Mouse (Mus musculus) limb, embryonic 15.5 days (tissue): ENCODE results near the gene 4930503E14Rik. TPM values are rescaled to one million over a fixed set of nuclear protein-coding genes. Genes with fewer than 3 reads are reported as not detected.
"Not testable (repeated sequence)": the region's sequence is repeated elsewhere in the genome, so short reads cannot be mapped to it uniquely, and the experiment has no call there.

Source experiments
- ATAC-seq: fragments of 200-750 bp; cut with Nextera tagmentation; 2 replicates; pipeline ENCODE4 v1.8.0; 2017; ENCODE audit warnings: low read depth, moderate TSS enrichment; ENCODE audit not compliant: insufficient number of reproducible peaks, low FRiP score, low TSS enrichment
- H3K27ac ChIP-seq: fragments of 300-500 bp; sonication (generic); 2 replicates; pipeline ENCODE4 v1.5.1; 2015; ENCODE audit warnings: moderate library complexity, mild to moderate bottlenecking, inconsistent platforms
- H3K27me3 ChIP-seq: fragments of 300-500 bp; sonication (generic); 2 replicates; pipeline ENCODE4 v1.6.1; 2015; ENCODE audit warnings: inconsistent platforms
- H3K36me3 ChIP-seq: fragments of 300-500 bp; sonication (generic); 2 replicates; pipeline ENCODE4 v1.6.1; 2015; ENCODE audit warnings: inconsistent platforms
- H3K4me1 ChIP-seq: fragments of 300-500 bp; sonication (generic); 2 replicates; pipeline ENCODE4 v1.6.1; 2015; ENCODE audit warnings: inconsistent platforms
- H3K4me2 ChIP-seq: fragments of 300-500 bp; sonication (generic); 2 replicates; pipeline ENCODE4 v1.6.1; 2015; ENCODE audit warnings: mild to moderate bottlenecking, inconsistent platforms
- H3K4me3 ChIP-seq: fragments of 300-500 bp; sonication (generic); 2 replicates; pipeline ENCODE4 v1.5.1; 2015; ENCODE audit warnings: mild to moderate bottlenecking, inconsistent platforms
- H3K9ac ChIP-seq: fragments of 300-500 bp; sonication (generic); 2 replicates; pipeline ENCODE4 v1.6.1; 2015; ENCODE audit warnings: inconsistent platforms
- H3K9me3 ChIP-seq: fragments of 300-500 bp; sonication (generic); 2 replicates; pipeline ENCODE4 v1.6.1; 2016; ENCODE audit warnings: inconsistent platforms
- WGBS: fragments of 180-500 bp; shearing (Covaris S2); methylation state at CpG from one replicate; pipeline ENCODE4 v1.1.7; 2015; 5-methylcytosine and 5-hydroxymethylcytosine counted together
- polyA plus RNA-seq: library from polyadenylated mRNA; unstranded; fragments of >200 nt; fragmentation: Nextera tagmentation; extraction: Ambion mirVana; gene quantifications from 2 replicates; pipeline ENCODE4 v1.2.1, GENCODE M21; 2015

The 4930503E14Rik gene
- polyA plus RNA-seq = not detected in 2 replicates

DNA sequence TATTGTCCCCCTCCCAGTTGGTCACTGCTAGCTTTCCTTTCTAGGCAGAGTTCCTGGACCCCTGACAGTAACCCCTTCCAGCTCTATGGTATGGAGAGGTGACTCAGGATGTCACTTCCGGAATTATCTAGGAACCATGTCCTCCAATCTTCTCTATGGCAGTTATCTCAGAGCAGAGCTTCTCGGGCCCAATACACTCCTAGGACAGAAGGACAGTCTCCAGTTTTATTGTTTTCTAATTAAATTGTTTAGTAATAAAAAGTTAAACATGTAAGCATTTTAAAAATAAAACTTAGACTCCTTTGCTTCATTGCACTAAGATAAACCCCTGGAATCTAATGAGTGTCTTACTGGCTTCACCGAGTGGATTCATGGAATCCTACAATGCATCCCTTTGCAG, at the start of gene 4930503E14Rik:
4930503E14Rik (minus strand) TSS at position 101 of the 400 bp plus-strand sequence.
- H3K36me3 ChIP-seq, H3K27me3 ChIP-seq: not testable (repeated sequence)

DNA sequence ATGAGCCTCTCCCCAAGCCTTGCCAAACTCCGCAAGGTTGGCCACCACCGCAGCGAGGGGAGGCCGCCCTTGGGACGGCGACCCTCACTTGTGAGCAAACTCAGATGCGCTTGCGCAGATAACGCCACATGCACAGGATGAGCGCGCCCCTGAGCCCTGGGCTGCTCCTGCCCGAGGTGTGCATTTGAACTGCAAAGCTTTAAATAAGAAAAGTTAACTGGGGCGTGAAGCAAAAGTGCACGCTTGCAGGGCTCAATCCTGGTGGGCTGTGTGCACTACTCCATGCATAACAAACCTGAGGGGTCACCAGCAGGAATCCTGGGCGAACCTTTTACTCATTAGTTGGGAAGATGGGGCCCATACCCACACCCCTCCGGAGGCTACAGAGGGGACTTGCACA, 35.0 kb upstream of the 4930503E14Rik start:
- Histone ChIP-seq H3K27ac (no peak overlapping the region), H3K9me3 (no peaks in the 10 kb centered on the region), H3K4me3 (no peak overlapping the region), H3K9ac (no peak overlapping the region), H3K4me1 (no peaks in the 10 kb centered on the region), H3K27me3 (no peaks in the 10 kb centered on the region), H3K4me2 (no peak overlapping the region), H3K36me3 (no peaks in the 10 kb centered on the region)
- WGBS = 91% methylated on average over 16 of the region's 16 CpGs
- ATAC-seq = no peak

More for the DNA sequence above, at the start of gene 4930503E14Rik:
- not testable (repeated sequence) for H3K9ac ChIP-seq, H3K4me3 ChIP-seq, ATAC-seq, H3K9me3 ChIP-seq, H3K4me2 ChIP-seq, H3K4me1 ChIP-seq, H3K27ac ChIP-seq
- 84% methylated on average over 3 of the region's 3 CpGs for WGBS

DNA sequence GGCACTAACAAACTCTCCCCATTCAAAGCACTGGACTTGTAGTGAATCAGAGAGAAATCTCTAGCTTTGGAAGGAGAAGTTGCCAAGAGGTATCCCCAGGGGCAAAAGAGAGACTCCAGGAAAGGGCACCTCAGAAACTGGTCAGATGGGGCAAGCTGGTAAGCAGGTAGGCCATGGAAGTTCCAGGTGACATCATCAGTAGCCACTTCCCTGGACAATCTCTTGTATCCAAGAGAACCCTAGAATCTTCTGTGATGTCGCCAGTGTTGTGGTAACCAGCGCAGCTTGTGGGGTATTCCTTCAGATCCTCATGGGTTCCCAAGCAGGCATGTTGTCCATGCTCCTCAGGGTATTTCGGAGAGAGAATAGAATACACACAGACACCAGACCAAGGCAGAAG, 15.7 kb downstream of the 4930503E14Rik start, which contains the start of gene Gm8212:
Gm8212 (plus strand) TSS at position 301 of the 400 bp plus-strand sequence.
- not testable (repeated sequence) for ATAC-seq, H3K4me3 ChIP-seq, H3K27me3 ChIP-seq, H3K27ac ChIP-seq, H3K36me3 ChIP-seq, H3K9me3 ChIP-seq, H3K9ac ChIP-seq, H3K4me2 ChIP-seq, H3K4me1 ChIP-seq
- 93% methylated on average over 2 of the region's 3 CpGs for WGBS

DNA sequence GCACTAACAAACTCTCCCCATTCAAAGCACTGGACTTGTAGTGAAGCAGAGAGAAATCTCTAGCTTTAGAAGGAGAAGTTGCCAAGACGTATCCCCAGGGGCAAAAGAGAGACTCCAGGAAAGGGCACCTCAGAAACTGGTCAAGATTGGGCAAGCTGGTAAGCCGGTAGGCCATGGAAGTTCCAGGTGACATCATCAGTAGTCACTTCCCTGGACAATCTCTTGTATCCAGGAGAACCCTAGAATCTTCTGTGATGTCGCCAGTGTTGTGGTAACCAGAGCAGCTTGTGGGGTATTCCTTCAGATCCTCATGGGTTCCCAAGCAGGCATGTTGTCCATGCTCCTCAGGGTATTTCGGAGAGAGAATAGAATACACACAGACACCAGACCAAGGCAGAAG, 89.5 kb downstream of the 4930503E14Rik start, which contains the start of gene Gm3327:
Gm3327 (plus strand) TSS at position 301 of the 400 bp plus-strand sequence.
- H3K9ac ChIP-seq, H3K9me3 ChIP-seq, H3K36me3 ChIP-seq, H3K27ac ChIP-seq, H3K4me1 ChIP-seq, H3K4me3 ChIP-seq, ATAC-seq, H3K4me2 ChIP-seq, H3K27me3 ChIP-seq: not testable (repeated sequence)
- WGBS = 86% methylated on average over 4 of the region's 4 CpGs

Other genes starting within 250 kb of the 4930503E14Rik start
- not detected in 2 replicates for gene Ang6, start 211.0 kb downstream of the 4930503E14Rik start, polyA plus RNA-seq
- gene Ear2, start 110.6 kb downstream of the 4930503E14Rik start, polyA plus RNA-seq = 0.37 TPM in 1 of 2 replicates, not detected in the other
- gene Gm3327, start 89.4 kb downstream of the 4930503E14Rik start, polyA plus RNA-seq = not detected in 2 replicates
- not detected in 2 replicates for gene Gm8212, start 15.6 kb downstream of the 4930503E14Rik start, polyA plus RNA-seq
- gene Gm8220, start 72.3 kb upstream of the 4930503E14Rik start, polyA plus RNA-seq = not detected in 2 replicates
- gene Gm5930, start 125.3 kb upstream of the 4930503E14Rik start, polyA plus RNA-seq = not detected in 2 replicates
- gene Gm8229, start 152.1 kb upstream of the 4930503E14Rik start, polyA plus RNA-seq = not detected in 2 replicates
- gene Gm3371, start 197.4 kb upstream of the 4930503E14Rik start, polyA plus RNA-seq = not detected in 2 replicates
- not detected in 2 replicates for gene Gm8232, start 220.4 kb upstream of the 4930503E14Rik start, polyA plus RNA-seq